Mouse (Mus musculus) CH12F3 (cell line): ENCODE data around the gene Bbip1.
"Not testable (repeated sequence)": the region's sequence is repeated elsewhere in the genome, so short reads cannot be mapped to it uniquely, and the experiment has no call there.

Experiments used
- in situ Hi-C: fragments of 300-500 bp; cut with MboI; formaldehyde crosslinking; loops from 2 replicates; pipeline ENCODE4 v1.14.3; 2020; ENCODE audit warnings: low sequenced_read_pairs

Gene Bbip1

DNA sequence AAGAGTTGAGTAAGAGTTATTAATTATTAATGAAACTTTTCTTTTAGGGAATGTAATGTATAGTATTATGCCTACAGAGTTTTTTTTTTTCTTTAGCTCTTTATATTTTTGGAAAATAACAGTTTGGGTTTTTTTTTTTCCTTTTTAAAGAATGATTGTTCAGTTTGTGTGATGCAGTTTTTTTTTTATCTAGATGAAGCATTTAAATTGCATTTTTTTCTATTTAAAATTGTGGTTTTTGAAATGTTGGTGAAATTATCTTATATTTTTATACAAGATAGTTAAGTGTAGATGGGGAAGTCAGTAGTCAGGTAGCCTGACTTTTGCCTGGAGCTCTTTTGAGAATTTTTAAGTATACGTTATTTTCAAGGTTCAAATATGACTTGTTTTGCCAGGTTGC lies 17.7 kb downstream of the Bbip1 start:
- in situ Hi-C loops: no loop called here

GRCm38 (mm10) chr19:53925338-53925751 lies 19.1 kb downstream of the Bbip1 start:
- in situ Hi-C loops: no loop called here

- in situ Hi-C loops: not testable (repeated sequence)
These were observed 22.4 kb downstream of the Bbip1 start for GRCm38 (mm10) chr19:53921996-53922395.

- in situ Hi-C loops: no loop called here
These were observed 24.9 kb downstream of the Bbip1 start for GRCm38 (mm10) chr19:53919541-53919940.

DNA sequence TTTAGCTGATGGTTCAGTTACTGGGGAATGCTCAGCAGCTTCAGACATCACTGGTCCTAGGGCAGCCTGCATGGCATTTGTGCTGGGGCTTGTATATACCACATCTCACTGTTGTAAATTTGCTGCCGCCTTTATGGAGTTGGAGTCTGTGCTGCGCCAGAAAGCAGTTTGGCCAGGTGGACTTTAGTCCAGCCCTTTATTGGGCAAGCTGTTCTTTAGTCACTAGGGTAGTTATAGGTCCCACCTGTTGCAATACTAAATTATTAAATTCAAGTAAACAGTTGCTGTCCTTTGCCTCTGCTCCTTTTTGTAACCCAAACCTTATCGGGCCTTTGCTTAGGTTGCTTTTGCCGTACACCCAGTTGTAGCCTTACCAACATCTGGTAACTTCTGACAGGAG lies 29.5 kb downstream of the Bbip1 start:
- in situ Hi-C loops: no loop called here

GRCm38 (mm10) chr19:53906703-53907070 lies 37.7 kb downstream of the Bbip1 start:
- in situ Hi-C loops: not testable (repeated sequence)

DNA sequence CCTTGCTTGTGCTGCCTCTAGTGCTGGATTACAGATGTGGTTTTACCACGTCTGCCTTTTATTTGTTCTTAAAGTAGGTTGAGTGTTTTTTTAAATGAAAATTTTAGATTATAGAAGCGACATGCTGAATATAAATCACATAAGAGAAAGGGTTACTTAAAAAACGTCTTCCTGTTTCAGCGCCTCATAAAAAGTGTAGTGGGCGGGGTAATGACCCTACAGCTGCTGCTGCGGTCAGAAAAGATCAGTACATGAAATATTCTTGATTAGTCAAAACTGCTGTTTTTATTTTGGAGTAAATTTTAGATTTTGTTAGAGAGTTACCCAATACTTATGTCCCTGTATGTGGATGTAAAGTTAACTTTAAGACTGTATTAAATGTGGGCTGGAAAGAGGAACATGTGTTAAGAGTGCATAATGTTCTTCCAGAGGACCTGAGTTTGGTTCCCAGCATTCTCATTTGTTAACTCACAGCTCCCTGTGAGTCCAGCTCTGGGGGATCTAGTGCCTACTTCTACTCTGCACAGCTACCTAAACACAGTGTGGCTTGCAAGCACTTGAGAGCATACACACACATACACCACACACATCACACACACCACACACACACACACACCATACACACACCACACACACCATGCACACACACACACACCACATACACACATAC lies 38.3 kb downstream of the Bbip1 start:
- in situ Hi-C loops: no loop called here

GRCm38 (mm10) chr19:53904833-53905480 lies 39.5 kb downstream of the Bbip1 start:
- in situ Hi-C loops: no loop called here

DNA sequence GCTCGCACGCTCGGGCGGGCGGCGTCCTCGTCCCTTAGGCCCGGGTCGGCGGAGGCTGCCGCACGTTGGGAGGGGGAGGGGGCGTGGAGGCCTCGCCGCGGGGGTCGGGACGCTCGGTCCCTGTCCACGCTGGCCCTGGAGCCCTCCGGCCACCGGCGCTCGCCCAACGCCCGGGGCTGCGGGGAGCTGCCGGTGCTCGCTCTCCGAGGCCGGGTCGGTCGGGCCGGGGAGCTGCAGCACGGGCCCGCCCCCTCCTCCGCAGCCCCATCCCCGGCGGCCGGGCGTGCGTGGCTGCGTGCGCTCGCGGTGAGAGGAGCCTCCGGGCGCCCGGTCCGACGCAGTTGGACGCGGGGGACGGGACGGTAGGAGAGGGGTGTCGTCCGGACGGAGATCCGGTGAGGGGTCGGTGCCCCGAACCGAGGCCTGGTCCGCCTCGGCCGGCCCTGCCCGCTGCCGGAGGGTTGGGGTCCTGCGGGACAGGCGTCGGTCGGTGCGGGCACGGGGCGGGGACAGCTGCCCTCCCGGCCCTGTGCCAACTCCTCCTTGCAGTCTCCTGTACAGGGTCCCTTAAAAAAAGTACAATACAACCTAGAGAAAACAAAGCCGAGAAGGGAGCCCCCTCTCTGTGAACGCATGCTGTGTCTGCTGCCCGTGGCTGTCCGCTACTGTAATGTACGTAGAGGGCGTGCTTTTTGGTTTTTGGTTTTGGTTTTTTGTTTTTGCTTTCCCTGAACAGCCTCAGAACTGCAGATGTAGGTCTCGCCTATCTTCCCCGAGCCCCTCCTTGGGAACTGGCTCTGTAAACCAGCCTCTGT lies 40.7 kb downstream of the Bbip1 start:
- in situ Hi-C loops: no loop called here

- in situ Hi-C loops: no loop called here
These were observed 41.5 kb downstream of the Bbip1 start for GRCm38 (mm10) chr19:53902739-53903487.

DNA sequence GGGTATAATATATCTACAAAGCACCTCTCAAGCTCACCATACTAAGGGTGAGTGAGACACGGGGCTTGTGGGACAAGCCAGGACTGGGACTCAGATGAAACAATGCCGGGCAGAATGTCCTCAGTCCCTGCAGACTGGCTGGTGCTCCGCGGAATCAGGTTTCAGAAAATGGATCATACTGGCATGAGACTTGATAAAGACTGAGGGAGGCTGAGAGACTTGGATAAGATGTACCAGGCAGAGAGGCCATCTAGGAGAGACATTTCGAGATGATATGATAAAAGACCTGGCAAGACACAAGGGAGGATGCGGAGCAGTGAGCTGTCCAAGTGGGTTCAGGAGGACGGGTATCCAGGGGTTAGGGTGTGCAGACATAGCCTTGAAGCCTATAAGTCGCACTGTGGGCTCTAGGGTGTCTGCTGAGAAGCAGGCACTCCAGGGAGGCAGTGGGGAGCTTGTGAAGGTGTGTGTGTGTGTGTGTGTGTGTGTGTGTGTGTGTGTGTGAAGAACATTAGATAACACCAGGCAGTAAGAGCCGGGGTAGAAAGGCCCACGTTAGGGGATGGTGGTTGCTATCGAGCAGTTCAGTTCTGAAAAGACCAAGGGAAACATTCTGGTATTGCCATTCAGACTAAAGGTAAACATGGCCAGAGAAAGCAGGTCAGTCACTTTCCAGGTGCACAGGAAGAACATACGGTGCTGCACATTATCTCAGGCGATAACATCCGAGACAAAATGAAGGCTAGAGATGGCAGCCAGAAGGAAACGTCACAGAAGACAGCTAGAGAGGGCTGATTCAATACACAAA lies 42.3 kb downstream of the Bbip1 start:
- in situ Hi-C loops: no loop called here

GRCm38 (mm10) chr19:53899941-53900610 lies 44.4 kb downstream of the Bbip1 start:
- in situ Hi-C loops: no loop called here

DNA sequence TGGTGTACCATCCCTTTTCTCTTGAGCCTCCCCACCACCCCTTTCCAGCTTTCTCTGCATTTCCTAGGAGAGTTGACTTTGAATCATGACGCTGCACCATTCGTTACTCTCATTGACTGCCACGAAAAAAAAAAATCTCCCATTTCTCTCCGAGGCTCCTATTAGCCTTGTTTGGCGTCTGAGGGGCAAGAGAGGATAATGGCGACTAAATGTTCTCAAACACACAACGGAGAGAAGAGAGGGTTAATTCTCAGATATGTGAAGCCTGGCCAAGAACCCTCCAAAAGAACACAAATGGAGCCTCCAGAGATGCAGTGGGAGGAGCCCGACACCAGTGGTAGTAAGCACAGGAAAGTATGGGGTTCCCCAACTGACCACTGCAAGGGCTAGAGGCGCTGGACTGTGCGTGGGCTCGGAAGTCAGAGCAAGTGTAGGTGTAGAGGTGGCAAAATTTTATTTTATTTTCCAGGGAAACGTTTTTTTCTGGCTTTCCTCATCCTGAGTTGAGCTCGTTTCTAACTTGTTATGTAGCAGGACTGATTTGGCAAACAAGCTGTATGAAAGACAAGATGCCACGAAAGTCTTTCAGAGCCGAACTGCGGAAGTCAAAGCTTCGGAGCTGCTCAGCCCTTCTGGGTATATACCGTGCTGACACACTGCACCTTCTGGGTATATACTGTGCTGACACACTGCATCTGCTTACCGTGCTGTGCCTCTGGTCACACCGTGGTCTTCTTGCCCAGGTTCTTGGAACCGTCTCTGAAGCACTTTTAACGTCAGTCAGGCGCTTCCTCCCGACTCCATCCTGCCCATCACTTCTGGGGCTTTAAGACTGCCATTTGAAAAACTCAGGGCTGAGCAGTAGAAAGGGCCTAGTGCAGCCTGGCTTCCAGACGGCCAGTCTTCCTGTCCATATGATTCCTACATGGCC lies 45.2 kb downstream of the Bbip1 start:
- in situ Hi-C loops: no loop called here

- in situ Hi-C loops: no loop called here
These were observed 45.9 kb downstream of the Bbip1 start for GRCm38 (mm10) chr19:53898498-53898897.

GRCm38 (mm10) chr19:53898046-53898445 lies 46.4 kb downstream of the Bbip1 start:
- in situ Hi-C loops: no loop called here

DNA sequence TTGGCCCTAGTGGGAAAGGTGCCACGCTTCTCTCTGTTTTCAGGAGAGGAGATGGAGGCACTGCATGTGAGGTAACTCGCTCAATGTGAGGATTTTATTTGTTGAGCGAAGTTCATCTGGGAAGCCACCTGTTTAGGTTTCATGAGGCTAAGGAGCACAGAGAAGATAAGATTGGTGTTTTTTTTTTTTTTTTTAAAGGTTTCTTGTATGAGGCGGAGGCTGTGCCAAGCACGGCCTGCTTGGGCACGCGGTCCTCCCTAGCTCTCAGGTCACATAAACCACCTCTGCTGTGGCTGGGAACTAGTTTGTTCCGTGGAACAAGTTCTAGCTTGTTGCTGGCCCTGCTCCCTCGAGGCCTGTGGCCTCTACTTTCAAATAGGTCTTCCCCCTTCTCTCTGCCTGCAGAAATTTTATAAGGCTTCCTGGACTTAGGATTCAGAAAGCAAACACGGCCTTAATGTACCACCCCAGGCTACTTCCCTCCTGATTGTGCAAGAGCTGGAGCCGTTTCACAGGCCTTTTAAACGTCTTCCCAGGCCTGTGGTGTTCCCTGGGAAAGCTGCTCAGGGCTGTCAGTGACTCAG lies 49.8 kb downstream of the Bbip1 start:
- in situ Hi-C loops: no loop called here

DNA sequence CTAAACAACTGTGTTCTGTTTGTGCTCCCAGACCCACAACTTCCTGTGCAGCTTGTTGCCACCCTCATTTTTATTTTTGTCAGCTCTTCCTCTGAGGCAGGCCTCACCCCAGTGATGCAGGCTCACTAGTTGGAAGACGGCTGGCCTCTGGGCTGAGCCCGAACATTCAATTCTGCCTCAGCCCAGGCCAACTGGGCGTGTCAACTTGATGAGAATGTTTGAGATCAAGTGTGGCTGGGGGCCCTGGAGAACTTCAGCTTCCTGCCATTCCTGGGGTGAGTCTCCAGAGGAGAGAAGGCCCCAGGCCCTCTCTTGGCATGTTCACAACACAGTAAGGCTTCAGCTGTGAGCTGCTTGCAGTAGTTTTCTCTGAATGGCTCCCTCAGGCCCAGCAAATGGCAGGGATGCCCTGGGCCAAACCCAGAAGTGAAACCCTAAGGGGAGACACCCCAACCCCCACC lies 50.7 kb downstream of the Bbip1 start:
- in situ Hi-C loops: no loop called here

DNA sequence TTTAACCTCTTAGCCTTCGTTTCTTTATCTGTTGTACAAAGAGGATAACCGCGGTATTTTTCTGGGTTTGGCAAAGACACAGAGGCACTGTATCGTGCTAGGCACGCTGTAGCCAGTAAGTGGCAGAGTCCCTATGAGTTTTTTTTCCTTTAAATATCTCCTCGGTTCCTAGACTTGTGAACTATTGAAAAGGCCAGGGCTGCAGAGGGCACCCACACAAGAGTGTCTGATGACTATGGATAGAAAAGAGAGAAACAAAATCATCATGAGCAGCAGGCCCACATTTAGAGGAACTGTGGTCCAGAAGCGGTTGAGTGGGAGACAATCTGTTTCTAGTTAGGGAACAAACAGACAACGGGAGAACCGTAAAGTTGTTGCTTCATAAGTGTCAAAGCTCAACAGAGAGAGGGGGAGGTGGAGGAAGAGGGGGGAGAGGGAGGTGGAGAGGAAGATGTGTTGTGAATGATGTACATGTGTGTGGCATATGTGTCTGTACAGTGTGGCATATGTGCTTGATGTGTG lies 51.5 kb downstream of the Bbip1 start:
- in situ Hi-C loops: no loop called here
